Mouse (Mus musculus): ENCODE measurements around the gene Vmn1r86. TPM values are rescaled to one million over a fixed set of nuclear protein-coding genes. Genes with fewer than 3 reads are reported as not detected.
A peak's percentile ranks its signal among the peaks of the same experiment; 100 is the strongest.

Vmn1r86 gene
- polyA plus RNA-seq, 1 experiment = not detected

GRCm38 (mm10) chr7:13053961-13054286 lies 65.8 kb downstream of the Vmn1r86 start:
- Histone ChIP-seq H3K36me3 (ENCODE audit: control insufficient read depth, insufficient read depth, low read length, poor library complexity, severe bottlenecking) (no peaks in the 10 kb centered on the region), H3K9me3 (replicated peaks; ENCODE audit: control insufficient read depth, insufficient read depth, low read length, poor library complexity, severe bottlenecking) (no peaks in the 10 kb centered on the region), H3K27ac (ENCODE audit: insufficient read depth, low read length) (no peak overlapping the region), H3K9ac (ENCODE audit: low read depth, poor library complexity, severe bottlenecking) (peak overlapping the region; percentile 50), H3K4me1 (ENCODE audit: control insufficient read depth, insufficient read depth, low read length) (peaks cover 2% of the 10 kb centered on the region), H3K4me3 (ENCODE audit: low read depth, low read length) (peak overlapping the region; percentile 95), H3K27me3 (ENCODE audit: control insufficient read depth, insufficient read depth, low read length, poor library complexity, severe bottlenecking) (no peaks in the 10 kb centered on the region)
- TF ChIP-seq POLR2A (IDR thresholded peaks at IDR 0.05; ENCODE audit: insufficient read depth, low read length) (no peak), CTCF (IDR thresholded peaks at IDR 0.05; ENCODE audit: low read depth, low read length) (no peak), EP300 (IDR thresholded peaks at IDR 0.05; ENCODE audit: insufficient read depth, low read depth, low read length) (no peak)

DNA sequence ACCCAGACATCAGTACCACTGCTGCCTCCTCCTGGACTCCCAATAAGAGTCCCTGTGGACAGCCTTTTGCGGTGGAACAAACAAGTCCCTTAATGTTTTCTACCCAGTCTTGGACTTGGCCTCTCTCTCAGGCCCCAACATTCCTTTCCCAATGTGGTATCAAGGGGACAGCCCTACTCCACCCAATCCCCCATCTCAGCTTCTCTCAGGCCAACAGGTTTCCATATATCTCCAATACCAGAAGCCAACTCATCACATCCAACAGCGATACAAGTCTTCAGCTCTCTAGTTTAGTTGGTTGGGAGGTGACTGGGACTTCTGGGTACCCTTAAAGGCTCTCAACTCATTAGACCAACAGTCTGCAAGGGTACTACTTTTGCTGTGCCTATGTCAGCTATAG lies 66.2 kb downstream of the Vmn1r86 start:
- Histone ChIP-seq H3K36me3 (ENCODE audit: control insufficient read depth, insufficient read depth, low read length, poor library complexity, severe bottlenecking) (no peaks in the 10 kb centered on the region), H3K9ac (ENCODE audit: low read depth, poor library complexity, severe bottlenecking) (no peak overlapping the region), H3K27me3 (ENCODE audit: control insufficient read depth, insufficient read depth, low read length, poor library complexity, severe bottlenecking) (no peaks in the 10 kb centered on the region), H3K4me1 (ENCODE audit: control insufficient read depth, insufficient read depth, low read length) (peaks cover 2% of the 10 kb centered on the region), H3K9me3 (replicated peaks; ENCODE audit: control insufficient read depth, insufficient read depth, low read length, poor library complexity, severe bottlenecking) (no peaks in the 10 kb centered on the region), H3K27ac (ENCODE audit: insufficient read depth, low read length) (no peak overlapping the region), H3K4me3 (ENCODE audit: low read depth, low read length) (no peak overlapping the region)
- TF ChIP-seq CTCF (IDR thresholded peaks at IDR 0.05; ENCODE audit: low read depth, low read length) = no peak

GRCm38 (mm10) chr7:13053001-13053400 lies 66.7 kb downstream of the Vmn1r86 start:
- Histone ChIP-seq H3K4me3 (ENCODE audit: low read depth, low read length) (no peak overlapping the region), H3K27ac (ENCODE audit: insufficient read depth, low read length) (no peak overlapping the region), H3K9me3 (replicated peaks; ENCODE audit: control insufficient read depth, insufficient read depth, low read length, poor library complexity, severe bottlenecking) (no peaks in the 10 kb centered on the region), H3K27me3 (ENCODE audit: control insufficient read depth, insufficient read depth, low read length, poor library complexity, severe bottlenecking) (no peaks in the 10 kb centered on the region), H3K4me1 (ENCODE audit: control insufficient read depth, insufficient read depth, low read length) (peaks cover 2% of the 10 kb centered on the region), H3K36me3 (ENCODE audit: control insufficient read depth, insufficient read depth, low read length, poor library complexity, severe bottlenecking) (no peaks in the 10 kb centered on the region), H3K9ac (ENCODE audit: low read depth, poor library complexity, severe bottlenecking) (no peak overlapping the region)
- no peak for TF ChIP-seq EP300 (IDR thresholded peaks at IDR 0.05; ENCODE audit: insufficient read depth, low read depth, low read length)
- TF ChIP-seq CTCF (IDR thresholded peaks at IDR 0.05; ENCODE audit: low read depth, low read length) = no peak
- no peak for TF ChIP-seq POLR2A (IDR thresholded peaks at IDR 0.05; ENCODE audit: insufficient read depth, low read length)

Other genes starting within 250 kb of the Vmn1r86 start
- gene Zfp128, start 238.7 kb downstream of the Vmn1r86 start, polyA plus RNA-seq (2011; ENCODE audit: insufficient read depth, insufficient read length, low read depth, missing spikeins) = 1.2 and 1.6 TPM in 2 replicates
- 10.0 and 10.7 TPM in 2 replicates for gene Zscan22, start 222.1 kb downstream of the Vmn1r86 start, polyA plus RNA-seq (2011; ENCODE audit: insufficient read depth, insufficient read length, low read depth, missing spikeins)
- 1,704 and 1,789 TPM in 2 replicates for gene Rps5, start 197.6 kb downstream of the Vmn1r86 start, polyA plus RNA-seq (2011; ENCODE audit: insufficient read depth, insufficient read length, low read depth, missing spikeins)
- 0.37 and 0.84 TPM in 2 replicates for gene Rnf225, start 192.5 kb downstream of the Vmn1r86 start, polyA plus RNA-seq (2011; ENCODE audit: insufficient read depth, insufficient read length, low read depth, missing spikeins)
- gene Zfp324, start 154.1 kb downstream of the Vmn1r86 start, polyA plus RNA-seq (2011; ENCODE audit: insufficient read depth, insufficient read length, low read depth, missing spikeins) = 1.5 and 2.3 TPM in 2 replicates
- 4.5 and 5.1 TPM in 2 replicates for gene Zfp446, start 142.1 kb downstream of the Vmn1r86 start, polyA plus RNA-seq (2011; ENCODE audit: insufficient read depth, insufficient read length, low read depth, missing spikeins)
- gene Slc27a5, start 121.7 kb downstream of the Vmn1r86 start, polyA plus RNA-seq (2011; ENCODE audit: insufficient read depth, insufficient read length, low read depth, missing spikeins) = 0.75 TPM in 1 of 2 replicates, not detected in the other
- 1,087 and 1,151 TPM in 2 replicates for gene Trim28, start 120.8 kb downstream of the Vmn1r86 start, polyA plus RNA-seq (2011; ENCODE audit: insufficient read depth, insufficient read length, low read depth, missing spikeins)
- 14.0 and 22.7 TPM in 2 replicates for gene Zbtb45, start 109.9 kb downstream of the Vmn1r86 start, polyA plus RNA-seq (2011; ENCODE audit: insufficient read depth, insufficient read length, low read depth, missing spikeins)
- 153 and 159 TPM in 2 replicates for gene Chmp2a, start 85.1 kb downstream of the Vmn1r86 start, polyA plus RNA-seq (2011; ENCODE audit: insufficient read depth, insufficient read length, low read depth, missing spikeins)
- 195 and 239 TPM in 2 replicates for gene Ube2m, start 81.6 kb downstream of the Vmn1r86 start, polyA plus RNA-seq (2011; ENCODE audit: insufficient read depth, insufficient read length, low read depth, missing spikeins)
- 0.90 and 0.93 TPM in 2 replicates for gene Mzf1, start 65.2 kb downstream of the Vmn1r86 start, polyA plus RNA-seq (2011; ENCODE audit: insufficient read depth, insufficient read length, low read depth, missing spikeins)
- gene Vmn1r85, start 24.7 kb downstream of the Vmn1r86 start, polyA plus RNA-seq (2011; ENCODE audit: insufficient read depth, insufficient read length, low read depth, missing spikeins) = 0.22 and 0.24 TPM in 2 replicates
- gene Vmn1r87, start 20.2 kb upstream of the Vmn1r86 start, polyA plus RNA-seq (2011; ENCODE audit: insufficient read depth, insufficient read length, low read depth, missing spikeins) = 0.15 and 0.26 TPM in 2 replicates
- 0.64 and 0.78 TPM in 2 replicates for gene Vmn1r88, start 39.7 kb upstream of the Vmn1r86 start, polyA plus RNA-seq (2011; ENCODE audit: insufficient read depth, insufficient read length, low read depth, missing spikeins)
- gene Vmn1r89, start 93.1 kb upstream of the Vmn1r86 start, polyA plus RNA-seq (2011; ENCODE audit: insufficient read depth, insufficient read length, low read depth, missing spikeins) = not detected in 2 replicates
- gene Lig1, start 157.4 kb upstream of the Vmn1r86 start, polyA plus RNA-seq (2011; ENCODE audit: insufficient read depth, insufficient read length, low read depth, missing spikeins) = 157 and 181 TPM in 2 replicates
- 6.0 and 9.4 TPM in 2 replicates for gene Zswim9, start 158.8 kb upstream of the Vmn1r86 start, polyA plus RNA-seq (2011; ENCODE audit: insufficient read depth, insufficient read length, low read depth, missing spikeins)
- gene Pla2g4c, start 204.7 kb upstream of the Vmn1r86 start, polyA plus RNA-seq (2011; ENCODE audit: insufficient read depth, insufficient read length, low read depth, missing spikeins) = 1.0 and 1.6 TPM in 2 replicates

Measured in ES-Bruce4 (cell line).